Mouse (Mus musculus) G1E (cell line): ENCODE measurements around the gene Arhgap24. TPM values are rescaled to one million over a fixed set of nuclear protein-coding genes. Genes with fewer than 3 reads are reported as not detected.

ENCODE experiments used
- ATAC-seq: 2 replicates; pipeline ENCODE4 v1.8.0; 2016; ENCODE audit warnings: mild to moderate bottlenecking; ENCODE audit not compliant: insufficient number of reproducible peaks, poor library complexity, low FRiP score, severe bottlenecking; ENCODE audit errors: extremely low read depth
- DNase-seq: peaks from one replicate; pipeline ENCODE4 v3.0.0; 2012; ENCODE audit warnings: low spot score
- H3K27me3 ChIP-seq: 2 replicates; pipeline ENCODE4 v1.6.1; 2012; ENCODE audit warnings: mild to moderate bottlenecking, low read length, inconsistent platforms; ENCODE audit not compliant: insufficient read depth
- H3K36me3 ChIP-seq: replicated peaks from 2 replicates; pipeline ENCODE3; 2012; ENCODE audit warnings: mild to moderate bottlenecking, inconsistent platforms
- H3K4me1 ChIP-seq: 2 replicates; pipeline ENCODE4 v1.6.1; 2012; ENCODE audit warnings: low read depth, low read length, inconsistent platforms, mixed read lengths; ENCODE audit not compliant: insufficient read depth
- H3K4me3 ChIP-seq: 2 replicates; pipeline ENCODE4 v1.5.1; 2012; ENCODE audit warnings: low read depth, mild to moderate bottlenecking, inconsistent platforms, low read length, moderate library complexity, mixed read lengths
- H3K9me3 ChIP-seq: replicated peaks from 2 replicates; pipeline ENCODE4 v1.6.1; 2012; ENCODE audit warnings: inconsistent platforms
- CTCF ChIP-seq: IDR thresholded peaks from 2 replicates; pipeline ENCODE4 v1.5.1; 2012; ENCODE audit warnings: low read depth, low read length, inconsistent platforms, mixed read lengths
- GATA1 ChIP-seq: IDR thresholded peaks from 2 replicates; pipeline ENCODE4 v1.6.1; 2012; ENCODE audit warnings: borderline replicate concordance, low read length, inconsistent platforms, mixed read lengths
- GATA2 ChIP-seq: IDR thresholded peaks from 2 replicates; pipeline ENCODE4 v1.6.1; 2012; ENCODE audit warnings: low read depth, low read length, inconsistent platforms, borderline replicate concordance
- POLR2AphosphoS5 ChIP-seq: IDR thresholded peaks from 2 replicates; pipeline ENCODE4 v1.6.1; 2012; ENCODE audit warnings: low read depth, low read length, inconsistent platforms; ENCODE audit not compliant: insufficient replicate concordance
- TAL1 ChIP-seq: conservative IDR thresholded peaks from 2 replicates; pipeline ENCODE4 v1.6.1; 2012; ENCODE audit warnings: low read depth, low read length, inconsistent platforms, mixed read lengths
- polyA plus RNA-seq: library from polyadenylated mRNA; stranded (reverse); fragments of >175 nt; gene quantifications from 2 replicates; pipeline ENCODE4 v1.2.3, GENCODE M21; 2012
- total RNA-seq, 2 experiments: library from RNA; stranded (forward) in 1 of 2; stranded (reverse) in 1 of 2; fragments of 200-1000 nt in 1 of 2; fragments of >200 nt in 1 of 2; fragmentation: Nextera tagmentation in 1 of 2; gene quantifications; 2 replicates each; pipeline ENCODE4 v1.2.3; 2014 to 2017

Arhgap24 gene
- total and polyA plus RNA-seq, 3 experiments = 0.22 TPM; not detected in 2

- DNase-seq = no peak
- no peak overlapping the region for H3K4me3 ChIP-seq
- no peak for ATAC-seq
- peaks cover 30% of the 10 kb centered on the region for H3K9me3 ChIP-seq
- H3K36me3 ChIP-seq = no peaks in the 10 kb centered on the region
- TF ChIP-seq POLR2AphosphoS5 (no peak), GATA2 (no peak), TAL1 (no peak), GATA1 (no peak), CTCF (no peak)
- H3K4me1 ChIP-seq = no peaks in the 10 kb centered on the region
- H3K27me3 ChIP-seq = no peaks in the 10 kb centered on the region
Measured at GRCm38 (mm10) chr5:102670206-102670605, 189.0 kb downstream of the Arhgap24 start.

- H3K27me3 ChIP-seq = no peaks in the 10 kb centered on the region
- H3K4me3 ChIP-seq = no peak overlapping the region
- DNase-seq (no peak), ATAC-seq (no peak)
- TF ChIP-seq TAL1 (no peak), GATA2 (no peak), CTCF (no peak), POLR2AphosphoS5 (no peak), GATA1 (no peak)
- no peaks in the 10 kb centered on the region for H3K36me3 ChIP-seq
- H3K4me1 ChIP-seq = no peaks in the 10 kb centered on the region
- H3K9me3 ChIP-seq = peaks cover 30% of the 10 kb centered on the region
Measured at GRCm38 (mm10) chr5:102670731-102671345, 189.6 kb downstream of the Arhgap24 start.

GRCm38 (mm10) chr5:102675326-102675725 is 194.1 kb downstream of the Arhgap24 start:
- TF ChIP-seq GATA2 = no peak
- no peak for TF ChIP-seq GATA1
- TF ChIP-seq POLR2AphosphoS5 = no peak
- TF ChIP-seq TAL1 = no peak
- TF ChIP-seq CTCF = no peak
- Histone ChIP-seq H3K9me3 (peaks cover 48% of the 10 kb centered on the region), H3K4me3 (no peak overlapping the region), H3K36me3 (no peaks in the 10 kb centered on the region), H3K4me1 (no peaks in the 10 kb centered on the region), H3K27me3 (no peaks in the 10 kb centered on the region)
- no peak for ATAC-seq
- no peak for DNase-seq

- Histone ChIP-seq H3K4me1 (no peaks in the 10 kb centered on the region), H3K4me3 (no peak overlapping the region), H3K36me3 (no peaks in the 10 kb centered on the region), H3K27me3 (no peaks in the 10 kb centered on the region), H3K9me3 (peaks cover 47% of the 10 kb centered on the region)
- no peak for DNase-seq
- TF ChIP-seq TAL1 (no peak), GATA2 (no peak)
- ATAC-seq = no peak
Measured at GRCm38 (mm10) chr5:102677176-102677575, 196.0 kb downstream of the Arhgap24 start.

GRCm38 (mm10) chr5:102687673-102688072 is 206.5 kb downstream of the Arhgap24 start:
- Histone ChIP-seq H3K27me3 (no peaks in the 10 kb centered on the region), H3K36me3 (no peaks in the 10 kb centered on the region), H3K9me3 (peaks cover 27% of the 10 kb centered on the region), H3K4me3 (no peak overlapping the region), H3K4me1 (no peaks in the 10 kb centered on the region)
- no peak for DNase-seq
- TF ChIP-seq GATA1 = no peak
- TF ChIP-seq CTCF = no peak
- no peak for TF ChIP-seq TAL1
- TF ChIP-seq POLR2AphosphoS5 = no peak
- TF ChIP-seq GATA2 = no peak
- ATAC-seq = no peak

GRCm38 (mm10) chr5:102692487-102692886 is 211.3 kb downstream of the Arhgap24 start:
- H3K27me3 ChIP-seq = no peaks in the 10 kb centered on the region
- peaks cover 52% of the 10 kb centered on the region for H3K9me3 ChIP-seq
- ATAC-seq (no peak), DNase-seq (no peak)
- H3K4me1 ChIP-seq = no peaks in the 10 kb centered on the region
- H3K36me3 ChIP-seq = no peaks in the 10 kb centered on the region
- no peak overlapping the region for H3K4me3 ChIP-seq
- no peak for TF ChIP-seq CTCF

- H3K36me3 ChIP-seq = no peaks in the 10 kb centered on the region
Measured at GRCm38 (mm10) chr5:102693192-102693591, 212.0 kb downstream of the Arhgap24 start.

More at GRCm38 (mm10) chr5:102693192-102693591, 212.0 kb downstream of the Arhgap24 start:
- peaks cover 52% of the 10 kb centered on the region for H3K9me3 ChIP-seq
- no peak for ATAC-seq
- H3K4me1 ChIP-seq = no peaks in the 10 kb centered on the region
- no peak for DNase-seq
- H3K4me3 ChIP-seq = no peak overlapping the region
- no peak for TF ChIP-seq TAL1
- TF ChIP-seq GATA1 = no peak
- TF ChIP-seq GATA2 = no peak
- no peak for TF ChIP-seq POLR2AphosphoS5
- TF ChIP-seq CTCF = no peak
- no peaks in the 10 kb centered on the region for H3K27me3 ChIP-seq
